Mouse (Mus musculus) regulatory T cell (primary cell): Measurements from ENCODE around the gene Clk2.

Experiments
- in situ Hi-C: fragments of 300-600 bp; cut with MboI, MseI; formaldehyde crosslinking; loops from one replicate; pipeline ENCODE4 v1.15.1; 2025; ENCODE audit warnings: high pct_unique_total_duplicates

Clk2 gene

DNA sequence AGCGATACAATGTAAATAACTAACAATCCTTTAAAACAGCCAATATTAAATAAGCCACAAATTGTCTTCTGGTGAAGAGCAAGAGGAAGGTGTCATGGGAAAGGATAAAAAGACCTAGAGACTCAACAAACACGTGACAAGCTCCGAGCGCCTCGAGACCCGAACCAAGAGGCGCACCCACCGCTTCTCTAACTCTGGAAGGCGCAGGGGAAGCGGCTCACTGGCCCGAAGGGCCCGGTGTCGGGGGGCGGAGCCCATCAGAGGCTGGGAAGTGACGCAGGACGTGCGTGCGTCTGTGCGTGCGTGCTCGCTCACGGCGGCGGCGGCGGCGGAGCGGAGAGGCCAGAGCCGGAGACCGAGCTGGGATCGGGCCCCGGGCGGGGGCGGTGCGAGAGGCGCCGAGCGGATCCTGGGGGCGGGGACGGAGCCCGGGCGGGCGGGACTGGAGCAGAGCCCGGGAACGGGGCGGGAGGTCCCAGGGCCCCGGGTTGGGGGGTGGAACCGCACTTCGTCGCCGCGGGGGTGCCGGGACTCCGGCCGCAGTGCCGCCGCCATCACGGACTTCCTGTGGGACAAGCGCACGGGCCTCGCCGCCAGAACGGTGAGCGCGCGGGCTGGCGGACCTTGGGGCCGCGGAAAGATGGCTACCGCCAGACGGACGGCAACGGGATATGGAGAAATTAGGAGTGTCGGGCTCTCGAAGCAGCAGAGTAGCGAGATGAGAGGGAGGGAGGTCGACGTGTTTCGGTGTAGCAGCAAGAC, at the start of gene Clk2:
TSS of gene Clk2 (plus strand) at position 290 of the 762 bp plus-strand sequence.
- in situ Hi-C loops, result no loop called here

DNA sequence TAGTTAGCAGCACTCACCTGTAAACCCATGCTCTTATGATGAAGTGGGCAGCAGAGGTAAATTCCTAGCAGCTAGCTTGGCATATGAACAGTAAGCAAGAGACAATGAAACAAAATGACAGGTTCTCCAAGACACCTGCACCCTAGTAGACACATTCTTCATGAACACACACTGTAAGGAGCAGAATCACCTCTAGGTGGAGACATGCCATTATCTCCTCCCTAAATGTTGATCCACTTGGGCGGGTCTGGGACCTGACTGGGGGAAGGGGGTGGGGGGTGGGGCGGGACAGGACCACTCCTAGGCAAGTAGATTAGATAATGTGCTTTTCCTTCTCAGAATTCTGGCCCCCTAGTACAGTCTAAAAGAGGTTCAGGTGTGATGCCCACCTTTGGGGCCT, 49.1 kb upstream of the Clk2 start:
- in situ Hi-C loops, result loop anchor here (5.0 kb wide), 1 partner anchor 102 kb away; the partner anchor contains the start of gene Thbs3

DNA sequence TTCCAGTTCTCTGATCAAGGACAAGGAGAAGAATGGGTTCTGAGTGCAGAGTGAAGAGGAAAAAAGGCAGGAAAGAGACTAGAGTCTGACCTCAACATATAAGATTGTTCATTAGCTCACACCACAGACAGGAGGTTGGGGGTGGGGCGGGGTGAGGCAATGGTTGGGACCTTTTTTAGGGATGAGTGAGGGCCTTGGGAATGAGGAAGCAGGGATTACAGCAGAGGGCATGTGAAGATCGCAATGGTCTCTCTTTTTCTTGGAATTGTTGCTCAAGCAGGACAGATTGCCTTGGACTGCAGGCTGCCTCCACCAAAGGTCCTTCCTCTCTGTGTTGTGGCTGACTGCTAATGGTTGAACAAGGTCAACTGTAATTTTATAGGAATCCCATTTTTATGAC, 41.3 kb upstream of the Clk2 start:
- in situ Hi-C loops, result no loop called here

DNA sequence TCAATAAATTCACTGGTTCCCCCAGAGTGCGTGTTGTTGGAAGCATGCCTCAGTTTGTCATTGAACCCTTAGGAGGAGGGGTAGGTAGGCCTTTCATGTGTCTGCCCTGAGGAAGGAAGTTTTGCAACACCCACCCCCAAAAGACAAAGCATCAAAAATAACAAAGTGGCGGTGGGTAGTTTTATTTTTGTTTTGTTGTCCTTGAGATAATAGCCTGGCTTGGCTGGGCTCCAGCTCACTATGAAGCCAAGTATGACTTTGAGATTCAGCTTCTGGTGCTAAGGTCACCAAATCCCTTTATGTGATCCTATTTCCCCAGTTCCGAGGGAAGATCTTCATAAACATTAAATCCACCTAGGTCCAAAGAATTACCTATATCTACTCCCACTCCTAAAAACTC, 40.4 kb upstream of the Clk2 start:
- in situ Hi-C loops, result no loop called here

DNA sequence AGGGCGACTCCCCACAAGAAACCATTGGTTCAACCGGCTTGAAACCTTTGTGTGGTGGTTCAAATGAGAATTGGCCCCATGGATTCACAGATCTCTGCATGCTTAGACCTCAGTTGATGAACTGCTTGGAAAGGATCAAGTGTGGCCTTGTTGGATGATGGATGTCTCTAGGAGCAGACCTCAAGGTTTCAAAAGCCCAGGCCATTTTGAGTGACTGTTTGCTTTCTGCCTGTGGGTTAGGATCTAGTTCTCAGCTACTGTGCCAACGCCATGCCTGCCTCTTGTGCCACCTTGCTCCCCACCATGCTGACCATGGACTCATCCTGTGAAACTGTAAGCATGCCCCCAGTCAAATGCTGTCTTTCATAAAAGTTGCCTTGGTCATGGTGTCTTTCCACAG, 38.6 kb upstream of the Clk2 start:
- in situ Hi-C loops, result no loop called here

DNA sequence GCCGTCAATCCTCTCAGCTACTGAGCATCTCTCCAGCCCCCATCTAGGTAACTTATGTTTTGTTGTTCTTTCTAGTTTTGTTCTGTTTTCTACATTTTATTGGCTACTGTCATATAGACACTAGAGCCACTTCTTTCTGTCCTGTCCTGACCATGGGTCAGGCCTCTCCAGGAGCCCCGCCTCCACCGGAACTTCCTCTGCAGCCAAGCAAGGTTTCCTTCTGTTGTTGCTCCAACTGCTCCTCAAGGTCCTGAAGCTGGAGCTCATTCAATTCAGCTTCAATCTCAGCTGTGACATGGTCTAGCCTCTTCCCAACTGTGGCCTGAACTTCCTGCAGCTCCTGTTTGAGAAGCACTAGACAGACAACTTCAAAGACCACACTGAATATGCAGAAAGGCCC, 34.7 kb upstream of the Clk2 start:
- in situ Hi-C loops, result no loop called here

DNA sequence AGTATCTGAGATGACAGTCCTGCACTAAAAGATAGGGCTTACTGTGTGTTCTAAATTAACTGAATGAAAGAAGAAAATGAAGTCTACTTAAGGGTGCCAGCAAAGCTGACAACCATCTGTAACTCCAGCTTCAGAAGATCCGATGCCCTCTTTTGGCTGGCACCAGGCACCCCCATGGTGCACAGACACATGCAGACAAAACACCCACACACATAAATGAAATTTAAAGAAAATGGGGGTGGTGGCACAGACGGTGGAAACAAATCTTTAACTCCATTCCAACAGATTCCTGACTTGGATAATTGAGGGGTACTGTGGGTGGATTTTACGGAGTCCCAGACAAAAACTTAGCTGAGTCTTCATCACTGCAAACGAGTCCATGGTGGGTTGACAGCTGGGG, 32.8 kb upstream of the Clk2 start:
- in situ Hi-C loops, result no loop called here

DNA sequence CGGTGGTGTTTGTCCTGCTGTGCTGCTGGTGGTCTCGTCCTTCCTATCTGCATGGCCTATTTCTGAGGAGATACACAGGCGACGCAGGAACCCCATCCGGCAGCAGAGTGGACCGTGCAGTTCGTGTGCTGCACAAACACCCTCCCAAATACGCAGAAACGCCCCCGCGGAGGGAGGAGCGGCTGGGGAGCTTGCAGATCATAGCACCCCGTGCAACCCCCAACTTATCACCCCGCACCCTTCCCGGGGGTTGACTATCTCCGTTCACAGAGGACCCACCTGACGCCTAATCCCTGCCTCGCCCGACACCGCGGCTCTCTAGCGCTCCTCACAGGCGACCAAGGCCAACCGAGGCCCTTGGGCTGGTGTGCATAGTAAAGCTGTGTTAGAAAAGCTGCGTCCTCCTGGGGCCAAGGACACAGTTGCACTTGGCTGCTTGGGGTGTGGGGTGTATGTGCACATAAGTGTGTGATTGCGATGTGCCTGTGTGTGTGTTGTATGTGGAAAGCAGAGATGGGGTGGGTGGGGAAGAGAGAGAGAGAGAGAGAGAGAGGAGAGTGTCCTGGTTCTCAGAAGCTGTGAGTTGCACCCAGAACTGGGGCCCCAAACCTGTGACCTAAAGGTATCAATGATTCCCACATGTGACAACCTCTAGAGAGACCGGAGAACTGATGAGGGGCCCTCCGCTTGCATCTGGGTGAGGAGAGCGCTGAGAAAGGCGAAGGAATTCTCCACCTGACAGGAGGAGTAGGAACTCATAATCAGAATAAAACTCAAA, 32.1 kb upstream of the Clk2 start:
- in situ Hi-C loops, result no loop called here

DNA sequence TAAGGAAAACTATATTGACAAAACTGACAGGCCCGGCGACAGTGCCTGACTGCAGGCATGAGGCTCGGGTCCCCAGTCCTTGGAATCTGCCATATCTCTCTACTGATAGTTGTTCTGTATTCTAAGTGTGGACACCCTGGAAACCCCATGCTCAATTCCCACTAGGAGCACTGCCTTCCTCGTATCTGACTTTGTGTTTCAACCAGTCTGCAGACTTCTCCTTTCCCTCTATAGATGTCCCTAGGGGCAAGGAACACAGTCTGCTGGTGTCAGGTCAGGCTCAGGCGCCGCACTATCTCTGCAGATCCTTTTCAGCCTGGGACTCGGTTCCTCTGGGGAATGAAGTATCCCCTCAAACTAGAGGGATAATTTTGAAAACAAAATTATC, 31.5 kb upstream of the Clk2 start:
- in situ Hi-C loops, result no loop called here

DNA sequence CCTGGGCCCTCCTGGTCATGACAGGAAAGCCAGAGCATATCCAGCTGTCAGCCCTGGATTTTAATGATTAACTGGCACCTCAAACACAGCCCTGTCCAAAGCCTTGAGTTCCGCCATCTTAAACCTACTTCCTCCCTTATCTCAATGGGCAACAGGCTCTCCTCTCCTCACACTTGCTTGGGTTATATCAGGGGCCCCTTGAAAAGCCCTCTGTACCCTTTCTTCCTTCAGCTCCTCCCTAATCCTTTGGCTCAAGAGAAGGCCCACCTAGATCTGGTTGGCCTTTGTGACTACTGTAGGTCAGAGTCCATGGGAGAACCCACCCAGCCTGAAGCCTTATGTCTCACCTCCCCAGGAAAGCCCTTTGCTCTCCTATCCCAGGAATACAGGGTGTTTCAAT, 30.8 kb upstream of the Clk2 start:
- in situ Hi-C loops, result no loop called here

DNA sequence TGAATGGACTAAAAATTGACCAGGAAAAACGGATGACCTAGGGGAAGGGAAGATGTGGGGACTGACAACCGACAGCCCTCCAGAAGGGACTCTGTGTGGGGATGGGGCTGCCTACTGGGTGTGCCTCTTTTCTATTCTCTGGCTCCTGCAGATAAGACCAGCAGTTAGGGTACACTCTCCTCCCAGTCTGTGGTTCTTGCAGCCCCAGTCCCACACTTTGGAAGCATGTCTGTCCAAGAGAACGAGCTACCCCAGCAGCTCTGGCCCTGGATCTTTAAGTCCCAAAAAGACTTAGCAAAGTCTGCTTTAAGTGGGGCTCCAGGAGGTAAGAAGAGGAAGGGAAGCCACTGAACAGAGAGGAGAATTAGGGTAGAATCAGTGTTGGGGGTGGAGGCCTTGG, 28.6 kb upstream of the Clk2 start, which contains the start of gene Pklr:
TSS of gene Pklr (plus strand) at position 185 of the 400 bp plus-strand sequence.
- in situ Hi-C loops, result no loop called here

DNA sequence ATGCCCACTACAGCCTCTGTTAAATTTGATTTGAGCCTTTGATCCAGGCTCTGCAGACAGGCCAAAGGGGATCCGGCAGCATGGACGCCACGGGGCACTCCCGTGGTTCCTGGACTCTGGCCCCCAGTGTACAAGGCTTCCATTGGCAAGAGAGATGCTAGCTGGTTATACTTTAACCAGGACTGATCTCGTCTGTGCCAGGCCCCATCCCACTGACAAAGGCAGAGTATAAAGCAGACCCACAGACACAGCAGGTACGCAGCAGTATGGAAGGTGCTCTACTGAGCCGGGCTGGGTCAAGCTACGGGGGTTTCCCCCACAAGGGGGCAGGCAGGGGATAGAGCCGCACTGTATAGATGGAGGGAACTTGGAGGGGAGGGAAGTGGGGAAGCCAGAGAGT, 28.2 kb upstream of the Clk2 start:
- in situ Hi-C loops, result no loop called here

DNA sequence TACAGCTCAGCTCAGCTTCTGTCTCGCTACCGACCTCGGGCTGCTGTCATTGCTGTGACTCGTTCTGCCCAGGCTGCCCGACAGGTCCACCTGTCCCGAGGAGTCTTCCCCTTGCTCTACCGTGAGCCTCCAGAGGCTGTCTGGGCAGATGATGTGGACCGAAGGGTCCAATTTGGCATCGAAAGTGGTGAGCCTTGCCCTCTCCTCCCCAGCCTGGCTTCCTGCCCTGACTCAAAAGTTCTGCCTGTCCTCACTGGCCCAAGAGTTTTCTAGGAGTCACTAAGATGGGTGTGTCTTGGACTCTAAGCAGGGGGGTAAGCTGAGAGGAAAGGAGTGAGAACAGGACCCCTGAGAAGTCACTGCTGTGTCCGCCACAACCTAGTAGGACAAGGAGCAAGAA, 19.8 kb upstream of the Clk2 start:
- in situ Hi-C loops, result loop anchor here (5.0 kb wide), 1 partner anchor 88 kb away; no protein-coding TSS in a partner anchor

DNA sequence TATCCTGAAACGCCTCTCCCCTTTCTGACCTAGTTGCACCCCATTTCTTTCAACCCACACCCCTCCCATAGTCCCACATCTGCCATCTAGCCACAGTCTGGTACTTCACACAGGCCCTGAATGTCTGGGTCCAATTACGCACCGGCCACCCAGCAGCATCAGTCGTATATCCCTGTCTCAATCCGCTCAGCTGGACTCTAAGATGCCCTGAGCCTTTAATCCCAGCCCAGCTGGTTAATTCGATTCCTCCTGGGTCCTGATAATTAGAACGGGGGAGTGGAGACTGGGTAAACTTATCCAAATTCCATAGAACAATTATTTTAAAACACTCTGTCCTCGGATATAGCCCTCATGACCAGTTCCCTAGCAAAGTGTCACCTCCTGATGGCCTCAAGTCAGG, 19.0 kb upstream of the Clk2 start:
- in situ Hi-C loops, result no loop called here

DNA sequence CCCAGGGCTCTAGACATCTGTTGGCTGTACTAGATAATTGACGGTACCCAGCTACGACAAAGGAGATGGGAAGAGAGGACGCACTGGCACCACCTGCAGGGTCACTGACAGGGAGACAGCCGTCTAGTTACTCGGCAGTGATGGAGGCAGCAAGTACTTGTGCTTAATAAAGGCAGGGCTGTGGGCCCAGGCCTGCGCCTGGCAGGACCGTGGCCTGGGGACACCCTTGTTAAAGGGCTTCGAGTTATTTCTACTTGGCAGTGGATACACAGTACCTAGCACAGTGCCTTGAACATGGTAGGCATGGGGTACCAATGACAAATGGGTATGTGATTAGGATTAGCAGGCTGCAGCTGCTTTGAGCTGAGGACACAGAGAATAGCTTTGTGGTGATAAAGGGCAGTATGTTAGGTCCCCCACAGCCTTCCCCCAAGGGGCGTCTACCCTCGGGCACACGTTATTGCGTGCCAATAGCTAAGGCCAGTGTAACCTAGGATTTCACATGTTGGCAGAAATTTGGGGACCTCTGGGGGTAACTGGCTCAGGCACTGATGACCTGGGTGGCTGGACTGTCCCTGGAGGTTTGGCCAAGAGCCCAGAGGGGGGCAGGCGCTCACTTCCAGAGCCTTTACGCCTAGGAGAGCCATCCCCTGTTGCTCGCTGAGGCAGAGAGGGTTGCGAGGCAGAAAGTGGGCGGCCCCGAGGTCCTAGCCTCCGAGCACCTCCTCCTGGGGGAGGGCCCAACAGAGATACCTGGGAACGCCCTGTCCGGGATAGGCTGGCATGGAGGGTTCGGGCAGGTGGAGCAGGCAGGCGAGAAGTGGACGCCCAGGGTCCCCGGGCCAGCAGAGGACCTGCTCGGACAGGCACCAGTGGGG, 17.3 kb upstream of the Clk2 start:
- in situ Hi-C loops, result no loop called here

DNA sequence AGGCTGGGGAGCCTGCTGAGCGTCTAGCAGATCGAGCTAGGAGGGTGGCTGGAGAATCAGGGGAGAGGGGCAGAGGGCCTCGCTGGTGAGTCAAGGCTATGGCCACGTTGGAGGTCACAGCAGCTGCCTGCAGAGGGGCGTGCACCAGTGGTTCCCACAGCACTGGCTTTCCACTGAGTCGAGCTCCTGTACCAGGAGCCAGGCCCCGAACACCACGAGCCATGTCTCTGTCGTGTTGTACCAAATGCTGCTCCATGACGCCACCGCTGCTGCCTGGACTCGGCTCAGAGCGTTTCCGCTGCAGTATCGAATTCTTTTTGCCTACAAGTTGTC, 16.6 kb upstream of the Clk2 start:
- in situ Hi-C loops, result no loop called here

DNA sequence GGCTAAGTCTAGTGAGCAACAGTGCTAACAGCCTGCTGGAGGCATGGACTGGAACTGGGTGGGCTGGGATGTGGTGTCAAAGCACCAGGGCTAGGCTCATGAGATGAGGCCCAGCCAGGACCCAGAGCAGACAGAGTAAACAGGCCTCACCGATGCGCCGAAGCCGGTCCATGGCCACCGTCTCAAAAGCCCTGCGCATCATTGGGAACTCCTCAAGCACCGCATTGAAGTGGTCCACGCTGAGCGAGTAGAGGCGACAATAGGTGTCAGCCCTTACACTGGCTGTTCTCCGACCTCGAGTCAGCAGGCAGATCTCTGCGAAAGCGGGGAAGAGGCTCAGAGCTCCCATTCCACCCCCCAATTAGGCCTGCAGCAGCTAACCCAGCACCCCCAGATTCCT, 16.0 kb upstream of the Clk2 start:
- in situ Hi-C loops, result no loop called here

DNA sequence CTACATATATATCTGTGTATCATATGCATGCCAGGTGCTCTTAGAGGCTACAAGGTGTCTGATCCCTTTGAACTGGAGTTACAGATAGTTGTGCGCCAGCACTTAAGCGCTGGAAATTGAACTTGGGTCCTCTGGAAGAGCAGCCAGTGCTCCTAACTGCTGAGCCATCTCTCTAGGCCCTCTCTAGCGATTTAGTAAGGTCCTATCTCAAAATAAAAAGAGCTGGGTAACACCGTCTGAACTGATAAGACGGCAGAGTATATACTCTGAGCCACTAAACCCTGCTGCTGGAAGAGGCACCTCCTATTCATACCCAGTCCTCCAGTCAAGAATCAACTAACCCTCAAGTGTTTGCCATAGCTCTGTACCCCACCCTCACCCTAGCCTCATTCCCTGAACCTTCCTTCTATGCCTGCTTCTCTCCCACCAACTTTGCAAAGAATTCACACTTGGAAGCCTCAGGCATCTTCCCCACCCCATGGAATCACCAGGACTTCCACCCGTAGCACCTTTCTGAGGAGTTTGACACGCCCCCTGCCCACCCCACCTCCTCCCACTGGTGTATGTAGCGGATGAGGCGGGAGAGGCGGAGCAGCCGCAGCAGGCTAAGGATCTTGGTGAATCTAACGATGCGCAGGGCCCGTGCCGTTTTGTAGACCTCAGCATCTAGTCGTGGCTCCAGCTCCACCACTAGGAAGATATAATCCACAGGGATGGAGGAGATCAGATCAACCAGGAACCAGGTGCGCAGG, 12.3 kb upstream of the Clk2 start:
- in situ Hi-C loops, result no loop called here

DNA sequence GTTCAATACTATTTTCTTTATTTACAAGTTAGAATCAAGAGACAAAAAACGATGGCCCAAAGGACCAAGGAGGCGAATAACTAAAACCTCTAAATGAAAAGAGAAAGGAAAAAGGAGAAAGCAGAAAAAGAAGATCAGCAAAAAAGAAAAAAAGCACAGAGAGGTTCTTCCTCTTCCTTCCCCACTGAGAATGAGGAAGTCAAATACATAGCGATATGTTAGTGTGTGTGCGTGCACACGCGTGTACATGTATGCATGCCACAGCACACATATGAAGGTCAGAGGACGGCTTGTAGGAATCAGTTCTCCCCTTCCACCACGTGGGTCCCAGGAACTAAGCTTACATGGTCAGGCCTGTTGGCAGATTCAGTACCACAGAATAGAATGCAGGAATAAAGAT, 7.6 kb upstream of the Clk2 start:
- in situ Hi-C loops, result no loop called here

DNA sequence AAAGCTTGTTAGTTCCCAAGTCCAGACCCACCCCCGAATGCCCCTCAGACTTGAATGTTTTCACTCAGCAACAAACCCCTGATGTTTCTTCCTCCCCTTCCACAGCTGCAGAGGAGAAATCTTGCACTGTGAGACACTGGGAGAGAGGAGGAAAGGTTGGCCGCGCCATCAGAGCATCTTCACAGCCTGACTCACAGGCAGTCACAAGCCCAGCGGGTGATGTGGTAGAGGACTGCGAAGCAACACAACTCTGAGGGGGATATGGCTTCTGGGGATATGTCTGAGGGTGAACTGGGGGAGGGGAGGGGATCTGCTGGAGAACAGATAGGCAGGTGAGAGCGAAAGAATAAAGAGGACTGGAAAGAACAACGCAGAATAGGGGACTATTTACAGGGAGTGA, 5.9 kb upstream of the Clk2 start:
- in situ Hi-C loops, result no loop called here

DNA sequence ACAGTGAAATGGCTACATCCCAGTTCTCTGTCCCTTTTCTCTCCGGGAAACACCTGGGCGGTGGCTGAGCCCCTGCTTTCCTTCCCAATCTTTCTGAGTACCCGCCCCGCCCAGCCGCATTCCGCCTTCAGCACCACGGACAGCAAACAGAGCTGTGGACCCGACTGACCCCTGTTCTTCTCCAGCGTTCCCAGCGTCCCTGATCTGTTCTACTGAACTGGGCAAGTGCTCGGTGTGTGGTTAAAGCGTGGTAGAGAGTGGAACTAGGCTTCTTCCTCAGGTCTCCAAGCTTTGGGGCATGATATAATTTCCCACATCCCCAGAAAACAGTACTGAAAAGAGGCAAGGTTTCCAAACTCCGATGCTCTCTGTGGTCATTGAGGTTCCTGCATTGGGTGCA, 5.4 kb upstream of the Clk2 start:
- in situ Hi-C loops, result no loop called here
